Mouse (Mus musculus): ENCODE measurements around the gene Dock1.

Gene Dock1

DNA sequence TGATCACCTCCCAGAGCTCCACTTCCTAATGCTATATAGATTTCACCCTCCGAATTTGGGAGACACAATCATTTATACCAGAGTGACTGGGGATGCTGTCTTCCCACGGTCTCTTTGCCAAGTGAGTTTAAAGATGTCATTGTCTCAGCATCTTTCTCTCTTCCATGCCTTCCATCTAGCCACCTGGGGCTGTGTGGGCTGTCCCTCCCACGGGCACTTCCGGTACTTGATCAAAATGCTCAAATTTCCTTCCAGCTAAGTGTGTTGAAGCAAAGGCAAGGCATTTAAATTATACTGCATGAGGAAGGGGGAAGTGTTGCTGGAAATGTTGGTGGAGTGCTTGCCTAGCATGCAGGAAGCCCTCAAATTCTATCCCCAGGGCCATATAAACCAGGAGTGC lies 388.6 kb downstream of the Dock1 start:
- no peak for DNase-seq (ENCODE audit: low read depth)

DNA sequence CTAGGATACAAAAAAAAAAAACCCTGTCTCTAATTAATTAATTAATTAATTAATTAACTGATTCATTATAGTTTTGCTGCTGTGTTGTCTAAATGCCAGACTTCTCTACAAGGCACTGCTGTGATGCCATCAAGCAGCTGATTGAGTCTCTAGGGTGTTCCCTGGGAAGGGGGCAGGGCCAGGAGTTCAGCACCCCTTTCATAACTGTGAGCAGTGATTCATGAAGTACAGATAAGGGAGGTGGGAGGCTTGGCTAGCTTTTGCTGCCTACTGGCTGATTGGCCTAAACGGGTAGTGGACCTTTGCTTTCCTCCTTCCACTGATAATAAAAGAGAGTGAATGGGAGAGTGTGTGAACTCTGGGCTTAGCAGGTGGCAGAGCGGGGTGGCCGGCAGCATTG lies 389.1 kb downstream of the Dock1 start:
- DNase-seq (ENCODE audit: low read depth), result no peak

DNA sequence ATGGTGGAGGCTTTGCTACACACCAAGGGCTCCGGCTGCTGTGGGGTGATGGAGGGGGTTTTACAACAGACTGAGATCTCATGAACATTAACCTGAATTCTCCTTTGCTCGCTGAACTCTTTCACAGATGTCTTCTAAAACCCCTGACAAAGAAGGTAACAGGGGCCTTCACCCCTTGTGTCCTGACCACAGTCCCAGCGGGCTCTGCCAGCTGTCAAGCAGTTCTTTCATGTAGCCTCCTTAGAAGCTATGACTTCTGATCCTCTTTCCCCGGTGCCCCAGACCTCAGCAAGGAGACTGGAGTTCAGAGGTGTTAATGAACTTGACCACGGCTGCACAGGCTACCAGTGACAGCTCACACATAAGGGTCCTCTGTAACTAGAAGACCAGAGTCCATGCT lies 393.4 kb downstream of the Dock1 start:
- DNase-seq (ENCODE audit: low read depth), result no peak

DNA sequence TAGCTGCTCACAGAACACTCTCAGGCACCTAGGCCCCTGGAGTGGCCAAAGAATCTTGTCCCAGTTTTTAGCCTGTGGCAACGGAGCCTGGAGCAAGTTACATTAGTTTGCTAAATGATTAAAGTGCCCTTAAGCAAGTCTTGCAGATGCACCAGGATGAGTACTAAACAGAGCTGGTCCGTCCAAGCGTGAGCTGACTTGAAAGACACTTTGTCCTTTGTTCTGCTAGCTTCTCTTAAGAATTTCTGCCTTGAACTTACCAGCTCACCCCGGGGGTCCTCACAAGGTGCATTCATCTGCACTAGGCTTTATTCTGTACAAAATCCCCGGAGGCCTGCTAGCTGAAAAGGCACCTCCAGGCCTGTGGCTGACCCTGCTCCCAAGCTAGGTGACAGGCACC lies 394.8 kb downstream of the Dock1 start:
- no peak for DNase-seq (ENCODE audit: low read depth)

DNA sequence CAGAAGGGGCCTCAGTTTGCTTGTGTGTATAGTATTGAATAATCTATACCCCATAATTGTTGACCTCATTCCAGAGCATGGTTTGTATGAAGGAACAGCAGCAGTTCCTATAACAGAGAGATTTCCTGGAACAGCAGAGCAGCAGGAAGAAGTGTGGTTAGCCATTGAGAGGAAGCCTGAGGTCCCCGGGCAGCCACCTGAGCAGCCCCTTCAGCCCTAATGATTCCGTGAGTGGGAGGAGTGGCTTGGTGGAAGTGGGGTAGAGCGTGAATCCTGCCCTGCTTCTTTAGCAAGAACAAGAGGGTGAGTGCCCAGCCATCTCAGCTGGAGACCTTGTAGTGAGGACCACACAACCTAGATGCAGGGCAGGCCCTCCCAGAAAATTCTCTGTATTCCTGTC lies 398.4 kb downstream of the Dock1 start:
- DNase-seq (ENCODE audit: low read depth), result no peak

DNA sequence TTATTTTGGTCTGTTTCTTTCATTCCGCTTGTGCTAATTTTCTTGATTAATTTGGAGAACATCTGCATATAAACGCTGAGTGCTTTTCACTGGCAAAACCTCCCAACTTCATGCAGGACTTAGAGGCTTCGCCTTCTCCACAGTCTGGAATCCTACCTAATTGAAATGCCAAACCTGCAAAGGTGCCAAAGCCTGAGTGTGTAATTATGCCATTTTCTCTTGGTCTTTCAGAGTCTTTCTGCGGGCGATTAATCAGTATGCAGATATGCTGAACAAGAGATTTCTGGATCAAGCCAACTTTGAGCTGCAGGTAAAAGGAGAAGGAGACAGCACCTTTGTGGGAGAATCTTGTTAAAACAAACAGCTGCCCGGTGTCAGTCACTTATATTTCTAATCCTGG lies 406.4 kb downstream of the Dock1 start:
- DNase-seq (ENCODE audit: low read depth), result no peak

DNA sequence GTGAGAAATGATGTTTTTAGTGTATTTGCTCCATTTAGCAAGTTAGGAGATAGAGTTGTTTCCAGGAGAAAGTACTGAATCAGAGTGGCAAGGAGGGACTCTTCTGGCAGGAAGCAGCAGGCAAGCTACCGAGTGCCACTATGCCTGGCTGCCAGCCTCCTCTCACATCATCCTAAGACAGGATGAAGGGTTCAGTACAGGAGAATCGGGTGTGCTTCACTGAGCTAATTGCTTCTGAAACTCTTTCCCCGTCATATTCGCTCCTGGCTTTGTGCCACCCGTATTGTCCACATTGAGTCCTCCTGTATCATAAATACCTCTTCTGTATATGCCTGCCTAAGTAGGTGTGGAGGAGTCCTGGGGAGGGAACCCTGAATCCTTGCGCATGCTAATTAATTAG lies 406.9 kb downstream of the Dock1 start:
- DNase-seq (ENCODE audit: low read depth), result no peak

DNA sequence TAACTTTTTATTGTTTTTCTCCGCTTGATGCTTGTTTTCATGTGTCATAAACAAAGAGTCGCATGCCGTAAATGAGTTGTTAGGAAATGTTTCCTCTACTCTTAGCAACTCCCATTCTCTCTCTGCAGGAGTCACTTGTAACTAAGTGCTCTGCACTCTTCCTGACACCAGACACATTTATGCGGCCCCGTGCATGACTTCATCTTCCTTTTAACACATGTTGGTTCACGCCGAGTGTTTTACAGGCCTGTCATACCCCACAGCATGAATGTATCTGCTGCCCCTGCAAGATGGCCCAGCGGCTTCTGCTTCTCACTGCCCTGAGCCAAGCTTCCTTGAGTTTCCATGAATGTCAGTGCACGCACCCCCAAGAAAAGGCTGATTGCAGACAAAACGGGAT lies 407.4 kb downstream of the Dock1 start:
- DNase-seq (ENCODE audit: low read depth), result no peak

DNA sequence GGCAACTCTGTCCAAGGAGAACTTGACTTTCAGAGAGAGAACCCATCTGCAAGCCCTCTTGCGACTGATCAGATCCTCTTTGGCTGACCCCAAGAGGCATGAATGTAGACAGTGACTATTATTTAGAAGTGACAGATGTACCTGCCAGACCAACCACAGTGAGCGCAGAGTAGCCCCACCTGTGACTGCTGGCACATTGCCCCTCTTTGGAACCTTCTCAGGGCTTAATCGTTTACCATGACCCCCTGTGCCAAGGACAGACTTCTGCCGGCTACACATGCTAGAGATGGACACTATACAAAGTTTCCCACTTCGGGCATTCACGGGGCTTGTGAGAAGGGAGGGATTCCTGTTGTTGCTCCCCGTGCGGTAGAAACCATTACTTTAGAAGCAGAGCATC lies 413.0 kb downstream of the Dock1 start:
- no peak for DNase-seq (ENCODE audit: low read depth)

DNA sequence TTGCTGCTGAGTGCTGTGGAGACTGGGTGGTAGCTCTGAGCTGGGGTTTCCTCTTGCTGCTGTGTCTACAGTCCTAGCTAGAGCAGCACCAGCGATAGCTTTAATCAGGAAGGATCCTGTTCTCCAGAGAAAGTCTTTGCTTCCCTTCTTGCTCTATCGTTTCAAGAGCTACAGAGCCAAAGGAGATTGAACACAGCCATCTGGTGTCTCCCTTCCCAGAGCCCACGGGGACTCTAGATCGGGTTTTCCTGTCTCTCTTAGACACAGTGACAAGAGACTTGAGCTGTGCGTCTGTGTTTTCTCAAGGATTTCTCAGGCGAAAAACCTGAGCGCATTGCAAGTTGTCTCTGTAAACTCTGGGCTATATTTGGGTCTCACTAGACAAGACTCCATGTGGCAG lies 413.6 kb downstream of the Dock1 start:
- no peak for DNase-seq (ENCODE audit: low read depth)

DNA sequence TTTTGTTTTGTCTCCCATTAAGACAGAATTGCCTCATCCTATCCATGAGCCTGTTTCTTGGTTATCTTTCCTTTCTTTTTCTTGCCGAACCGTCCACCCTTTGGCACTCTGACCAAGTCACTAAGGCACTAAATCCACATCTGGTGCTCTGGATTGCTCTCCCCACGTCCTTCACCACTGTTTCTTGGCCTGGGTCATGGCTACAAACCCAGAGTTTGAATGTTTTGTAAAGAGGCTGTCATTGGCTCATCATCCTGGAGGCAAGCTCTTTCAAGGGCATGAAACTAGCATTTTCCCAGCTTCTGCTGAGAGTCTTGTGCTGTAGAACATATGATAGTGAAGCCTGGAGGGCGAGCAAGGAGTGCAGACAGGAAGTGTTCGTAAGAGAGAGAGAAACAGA lies 416.1 kb downstream of the Dock1 start:
- DNase-seq (ENCODE audit: low read depth), result no peak

DNA sequence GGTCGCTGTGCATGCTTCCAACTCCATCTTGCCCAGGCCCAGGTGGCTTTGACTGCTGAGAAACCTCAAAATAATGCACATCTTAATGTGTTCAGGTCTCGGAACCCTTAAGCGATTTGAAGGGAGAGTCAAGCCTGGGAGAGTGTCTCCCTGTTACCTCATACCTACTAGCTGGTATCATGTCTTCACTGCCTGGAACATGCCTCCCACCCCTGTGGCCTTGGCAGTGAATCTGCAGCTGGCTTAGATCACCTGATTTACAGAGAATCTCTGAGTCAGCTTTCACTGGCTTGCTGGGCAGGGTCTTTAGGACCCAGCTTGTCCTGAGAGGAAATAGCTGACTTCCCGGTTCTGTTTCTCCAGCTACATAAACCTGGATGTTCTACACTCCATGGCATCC lies 419.2 kb downstream of the Dock1 start:
- no peak for DNase-seq (ENCODE audit: low read depth)

DNA sequence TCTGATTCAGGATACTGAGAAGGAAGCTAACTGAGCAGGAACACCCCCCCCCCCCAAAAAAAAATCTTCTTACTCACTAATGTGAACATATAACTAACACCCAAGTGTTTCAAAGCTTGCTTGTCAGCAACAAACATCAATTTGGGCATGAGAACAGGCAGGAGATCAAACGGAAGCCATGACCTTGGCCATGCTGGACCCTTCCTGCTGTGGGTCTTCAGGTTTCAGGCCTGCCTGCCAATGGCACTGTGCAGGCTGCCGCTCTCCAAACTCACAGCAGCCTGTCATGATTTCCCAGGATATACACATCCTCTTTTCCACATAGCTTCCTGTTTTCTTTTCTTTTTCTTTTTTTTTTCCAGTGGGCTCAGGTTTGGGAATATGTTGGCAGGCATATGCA lies 423.4 kb downstream of the Dock1 start:
- DNase-seq (ENCODE audit: low read depth), result peak; percentile 6

DNA sequence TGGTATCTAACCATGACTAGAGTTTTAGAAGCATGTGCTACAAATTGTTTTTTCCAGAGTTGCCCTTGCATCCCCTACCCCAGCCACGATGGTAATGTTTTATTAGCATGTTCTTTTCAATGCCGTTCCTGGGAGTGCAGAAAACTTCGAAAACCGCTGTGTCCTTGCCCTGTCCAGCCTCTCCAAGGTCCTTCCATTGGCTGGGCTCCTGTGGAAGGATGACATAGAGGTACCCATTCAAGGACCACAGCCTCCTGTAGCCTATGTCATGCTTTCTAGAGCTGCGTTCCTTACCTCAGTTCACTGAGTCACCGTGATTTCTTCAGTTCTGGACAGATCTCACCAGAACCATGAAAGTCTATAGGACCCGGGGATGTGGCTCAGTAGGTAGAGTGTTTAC lies 431.5 kb downstream of the Dock1 start:
- DNase-seq (ENCODE audit: low read depth), result no peak

DNA sequence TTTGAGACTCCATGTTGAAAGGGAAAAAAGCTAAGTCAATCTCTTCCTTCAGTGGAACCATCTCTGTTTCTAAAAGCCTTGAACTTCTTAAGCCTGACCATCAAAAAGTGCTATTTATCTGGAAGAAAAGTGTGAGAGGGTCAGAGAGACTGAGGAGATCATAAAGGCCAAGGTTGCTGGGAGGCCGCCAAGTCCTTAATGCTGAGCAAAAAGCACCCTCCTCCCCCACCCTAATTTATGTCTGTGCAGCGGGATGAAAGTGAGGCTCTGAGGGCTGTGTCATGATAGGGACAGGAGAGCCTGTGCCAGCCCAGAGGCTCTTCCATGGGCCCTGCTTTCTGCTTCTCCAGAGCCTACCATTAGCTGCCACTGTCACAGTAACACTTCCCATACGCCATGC lies 436.1 kb downstream of the Dock1 start:
- DNase-seq (ENCODE audit: low read depth), result no peak

DNA sequence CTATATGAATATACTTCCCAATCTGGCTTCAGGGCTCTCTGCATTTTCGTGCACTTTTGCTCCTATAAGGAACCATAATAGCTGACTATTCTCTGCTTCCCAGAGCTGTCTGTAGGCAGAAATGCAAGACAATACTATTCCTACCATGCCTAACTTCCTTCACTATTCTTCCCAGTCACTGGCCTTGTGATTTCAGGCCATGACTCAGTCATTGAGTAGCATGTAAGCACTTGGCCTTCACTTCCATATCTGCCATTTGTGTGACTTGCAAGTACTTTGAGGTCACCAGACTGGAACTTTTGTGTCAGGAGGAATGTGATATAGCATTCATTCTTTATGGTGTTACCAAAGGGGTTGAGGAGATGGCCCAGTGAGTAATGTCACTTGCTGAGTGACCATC lies 439.9 kb downstream of the Dock1 start:
- DNase-seq (ENCODE audit: low read depth), result no peak

DNA sequence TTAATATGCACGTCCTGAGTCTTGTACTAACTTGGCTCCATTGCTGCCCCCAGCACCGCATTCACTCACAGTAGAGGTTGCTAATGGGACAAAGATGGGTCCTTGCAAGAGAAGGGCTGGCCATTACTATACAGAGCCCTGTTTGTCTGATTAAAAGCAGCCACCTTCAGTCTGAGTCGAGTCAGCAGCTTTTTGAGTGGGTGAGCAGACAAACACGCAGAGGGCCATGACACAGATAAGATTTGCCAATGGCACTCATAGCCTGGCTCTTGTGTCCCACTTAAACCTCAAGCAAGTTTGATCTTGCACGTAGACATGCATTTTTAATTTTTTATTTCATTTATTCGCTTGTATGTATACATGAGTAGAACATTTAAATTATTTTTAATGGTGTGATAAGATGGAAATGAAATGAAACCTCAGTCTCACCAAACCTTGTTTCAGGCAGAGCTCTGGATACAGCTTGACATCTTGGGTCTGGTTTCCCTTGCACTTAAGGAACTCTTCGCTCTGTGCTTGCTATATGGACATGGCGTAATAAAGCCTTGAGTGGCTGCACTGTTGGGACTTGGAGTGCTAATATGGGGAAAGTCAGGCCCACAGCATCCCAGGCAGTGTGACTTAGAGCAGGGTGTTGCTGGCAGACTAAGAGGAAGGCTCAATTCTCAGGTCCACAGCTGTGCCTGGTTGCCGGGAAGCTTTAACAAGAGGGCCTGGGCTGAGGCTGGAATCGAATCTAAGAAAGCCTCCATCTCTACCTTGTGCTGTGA lies 455.0 kb downstream of the Dock1 start:
- no peak for DNase-seq (ENCODE audit: low read depth)

DNA sequence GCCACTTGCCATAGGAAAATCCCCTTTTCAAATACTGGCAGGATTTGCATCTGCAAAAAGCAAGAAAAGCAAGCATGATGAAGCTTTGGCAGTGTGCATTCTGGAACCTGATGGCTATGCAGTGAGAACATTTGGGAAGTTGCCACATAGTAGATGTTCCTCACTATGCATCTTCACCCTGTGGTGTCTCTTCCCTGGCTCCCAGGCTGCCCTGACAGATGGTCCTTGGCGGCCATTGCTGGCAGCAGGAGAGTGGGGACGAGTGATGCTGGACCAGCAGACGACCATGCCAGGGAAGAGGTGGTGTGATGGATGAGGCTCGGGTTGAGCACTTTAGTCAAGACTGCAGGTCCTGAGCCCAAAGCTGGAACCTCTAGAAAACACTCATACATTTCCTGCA lies 462.0 kb downstream of the Dock1 start:
- DNase-seq (ENCODE audit: low read depth), result no peak

DNA sequence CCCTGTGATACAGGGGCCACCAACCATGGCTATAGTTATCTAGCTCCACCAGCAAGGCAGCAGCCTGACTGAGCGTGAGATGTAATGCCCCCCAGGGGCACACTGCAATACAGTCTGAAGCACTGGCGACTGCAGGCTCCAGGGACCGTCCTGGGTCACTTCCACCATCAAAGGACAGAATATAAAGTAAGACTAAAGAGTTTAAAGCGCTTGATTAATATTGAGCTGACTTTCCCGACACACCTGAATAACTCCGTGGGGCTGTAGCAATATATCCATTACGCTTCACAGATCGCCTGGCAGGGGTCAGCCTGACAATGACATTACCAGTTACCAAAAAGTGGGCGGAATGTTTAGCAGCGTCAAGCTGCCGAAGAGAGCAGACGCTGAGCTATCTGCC lies 464.2 kb downstream of the Dock1 start:
- DNase-seq (ENCODE audit: low read depth), result no peak

DNA sequence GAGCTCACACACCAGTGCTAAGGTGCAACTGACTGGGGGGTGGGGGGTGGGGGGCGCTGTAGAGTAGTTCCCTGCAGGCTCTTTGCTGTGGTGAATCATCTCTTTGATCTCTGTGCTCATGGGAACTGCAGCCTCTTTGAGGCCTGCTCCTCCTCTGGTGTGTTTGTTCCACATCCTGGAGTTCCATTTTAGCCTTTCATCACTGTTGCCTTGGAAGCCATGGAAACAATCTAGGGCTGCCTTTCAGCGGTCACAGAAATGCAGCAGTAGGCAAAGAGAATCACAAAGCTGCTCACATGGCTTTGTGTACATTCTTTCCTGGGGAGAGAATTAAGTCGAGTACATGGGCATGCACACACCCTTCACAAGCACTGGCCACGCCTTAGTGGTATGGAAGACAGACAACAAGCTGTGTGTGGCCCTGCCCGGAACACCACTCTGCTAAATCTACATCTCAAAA lies 468.7 kb downstream of the Dock1 start:
- no peak for DNase-seq (ENCODE audit: low read depth)

DNA sequence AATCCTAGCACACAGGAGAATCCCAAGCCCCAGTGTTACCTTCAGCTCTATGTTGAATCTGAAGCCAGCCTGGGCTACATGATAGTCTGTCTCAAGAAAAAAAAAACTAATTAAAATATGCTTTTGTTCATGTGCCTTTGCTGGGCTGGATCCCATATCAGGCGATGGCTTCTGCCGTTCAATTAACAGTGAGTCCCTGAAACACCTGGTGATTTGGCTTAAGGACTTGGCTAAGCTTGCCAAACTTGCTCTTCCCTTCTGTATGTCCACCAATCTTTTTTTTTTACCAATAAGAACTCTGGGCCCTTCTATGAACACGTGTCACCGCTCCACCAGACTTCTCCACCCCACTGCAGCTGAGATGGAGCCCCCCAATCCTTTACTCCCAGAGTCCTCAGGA lies 474.3 kb downstream of the Dock1 start:
- no peak for DNase-seq (ENCODE audit: low read depth)

DNA sequence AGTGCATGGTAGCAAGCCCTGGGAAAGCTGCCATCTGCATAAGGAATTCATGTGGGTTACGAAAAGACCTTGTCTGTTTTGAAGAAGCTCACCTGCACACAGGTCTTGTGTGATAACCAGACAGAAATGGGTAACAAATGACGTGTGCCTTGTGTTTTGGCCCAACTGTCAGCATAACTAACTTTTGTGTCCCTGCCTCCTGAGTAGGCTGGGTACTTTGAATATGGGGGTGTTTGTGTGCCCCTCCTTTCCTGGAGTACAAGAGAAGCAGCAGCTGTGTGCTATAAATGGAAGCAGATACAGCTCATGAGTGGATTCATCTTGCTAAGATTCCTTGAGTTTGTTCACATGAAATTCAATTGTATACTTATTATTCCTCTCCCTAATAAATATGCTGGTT lies 480.5 kb downstream of the Dock1 start:
- no peak for DNase-seq (ENCODE audit: low read depth)

DNA sequence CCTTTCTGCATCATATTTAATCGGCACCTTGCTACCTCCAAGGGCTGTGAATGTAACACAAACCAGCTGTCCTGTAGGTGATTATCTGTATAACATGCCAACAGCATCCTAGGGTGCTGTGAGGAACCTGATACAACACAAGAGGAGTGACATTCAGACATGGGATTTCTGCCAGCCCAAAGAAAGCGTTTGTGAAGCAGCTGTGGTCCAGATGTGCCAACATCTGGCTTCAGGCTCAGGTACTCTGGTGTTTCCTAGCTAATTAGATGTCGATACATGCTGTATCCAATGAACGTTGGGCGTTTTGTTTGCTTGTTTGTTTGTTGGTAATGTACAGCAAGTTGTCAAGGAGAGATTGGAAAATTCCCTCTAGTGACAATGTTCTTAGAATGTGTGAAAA lies 487.1 kb downstream of the Dock1 start:
- DNase-seq (ENCODE audit: low read depth), result no peak

DNA sequence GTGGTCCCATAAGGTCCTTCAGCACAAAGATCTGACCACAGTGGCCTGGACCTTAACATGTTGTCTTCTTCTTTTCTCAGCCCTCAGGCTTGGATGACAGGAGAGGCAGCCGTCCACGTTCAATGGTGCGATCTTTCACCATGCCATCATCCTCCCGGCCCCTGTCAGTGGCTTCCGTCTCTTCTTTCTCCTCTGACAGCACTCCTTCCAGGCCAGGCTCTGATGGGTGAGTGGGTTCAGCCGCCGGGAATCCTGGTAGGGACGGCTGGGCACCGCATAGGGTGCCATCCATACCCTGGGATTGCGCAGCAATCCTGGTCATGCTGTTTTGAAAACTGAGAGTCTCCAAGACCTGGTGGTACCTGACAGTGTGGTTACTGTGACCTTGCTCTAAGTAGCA lies 487.9 kb downstream of the Dock1 start:
- DNase-seq (ENCODE audit: low read depth), result no peak

DNA sequence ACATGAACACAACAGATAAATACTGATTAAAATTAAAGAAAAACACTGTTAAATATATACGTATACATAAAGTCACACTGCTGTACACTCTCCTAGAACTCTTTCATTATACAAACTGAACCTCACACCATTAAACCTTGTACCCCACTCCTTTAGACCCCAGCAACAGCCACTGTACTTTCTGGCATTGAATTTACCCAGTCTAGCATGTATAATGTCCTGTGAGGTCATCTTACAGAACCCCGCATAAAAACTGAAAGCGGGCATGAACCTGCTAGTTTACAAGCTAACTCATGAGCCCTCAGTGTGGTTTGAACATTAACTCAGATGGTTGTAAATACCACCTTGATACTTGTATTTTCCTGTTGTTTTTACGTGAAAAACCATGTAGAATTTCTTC lies 489.2 kb downstream of the Dock1 start:
- no peak for DNase-seq (ENCODE audit: low read depth)

Data from fibroblast of lung, adult 2 months (primary cell).